Mouse (Mus musculus): ENCODE measurements around the gene Ccdc189. TPM values are rescaled to one million over a fixed set of nuclear protein-coding genes. Genes with fewer than 3 reads are reported as not detected.

Ccdc189 gene
- polyA plus RNA-seq, 1 experiment from 2014 or later = 13.0 TPM

GRCm38 (mm10) chr7:127549116-127549835 lies 39.1 kb downstream of the Ccdc189 start:
- Histone ChIP-seq H3K4me3 (no peak overlapping the region), H3K27me3 (no peaks in the 10 kb centered on the region), H3K9me3 (replicated peaks) (no peaks in the 10 kb centered on the region), H3K4me2 (replicated peaks) (no peak overlapping the region), H3K4me1 (no peaks in the 10 kb centered on the region), H3K9ac (no peak overlapping the region), H3K27ac (no peak overlapping the region), H3K36me3 (peaks cover 77% of the 10 kb centered on the region)
- ATAC-seq (ENCODE audit: low FRiP score) = no peak
- 91% methylated on average over 15 of the region's 15 CpGs for WGBS

GRCm38 (mm10) chr7:127541671-127542070 lies 46.7 kb downstream of the Ccdc189 start:
- Histone ChIP-seq H3K27ac (no peak overlapping the region), H3K4me2 (replicated peaks) (no peak overlapping the region), H3K4me3 (no peak overlapping the region), H3K36me3 (peaks cover 90% of the 10 kb centered on the region), H3K9me3 (replicated peaks) (no peaks in the 10 kb centered on the region), H3K27me3 (no peaks in the 10 kb centered on the region), H3K4me1 (no peaks in the 10 kb centered on the region), H3K9ac (no peak overlapping the region)
- no peak for ATAC-seq (ENCODE audit: low FRiP score)
- WGBS = 99% methylated on average over 3 of the region's 3 CpGs

Other genes starting within 250 kb of the Ccdc189 start
- gene Zfp768, start 243.0 kb downstream of the Ccdc189 start, polyA plus RNA-seq (2016; fragmentation: Nextera tagmentation; extraction: Ambion mirVana) = 21.3 and 23.1 TPM in 2 replicates
- gene Zfp747, start 212.5 kb downstream of the Ccdc189 start, polyA plus RNA-seq (2016; fragmentation: Nextera tagmentation; extraction: Ambion mirVana) = 9.3 and 9.7 TPM in 2 replicates
- 5.4 and 6.0 TPM in 2 replicates for gene 9130019O22Rik, start 201.4 kb downstream of the Ccdc189 start, polyA plus RNA-seq (2016; fragmentation: Nextera tagmentation; extraction: Ambion mirVana)
- gene E430018J23Rik, start 195.0 kb downstream of the Ccdc189 start, polyA plus RNA-seq (2016; fragmentation: Nextera tagmentation; extraction: Ambion mirVana) = 6.4 and 6.8 TPM in 2 replicates
- 5.9 and 6.5 TPM in 2 replicates for gene Zfp764, start 181.8 kb downstream of the Ccdc189 start, polyA plus RNA-seq (2016; fragmentation: Nextera tagmentation; extraction: Ambion mirVana)
- gene Zfp688, start 166.5 kb downstream of the Ccdc189 start, polyA plus RNA-seq (2016; fragmentation: Nextera tagmentation; extraction: Ambion mirVana) = 28.7 and 30.7 TPM in 2 replicates
- gene Zfp689, start 139.4 kb downstream of the Ccdc189 start, polyA plus RNA-seq (2016; fragmentation: Nextera tagmentation; extraction: Ambion mirVana) = 16.3 and 17.7 TPM in 2 replicates
- gene Prr14, start 129.0 kb downstream of the Ccdc189 start, polyA plus RNA-seq (2016; fragmentation: Nextera tagmentation; extraction: Ambion mirVana) = 55.4 and 56.3 TPM in 2 replicates
- 14.4 and 15.6 TPM in 2 replicates for gene Fbrs, start 109.4 kb downstream of the Ccdc189 start, polyA plus RNA-seq (2016; fragmentation: Nextera tagmentation; extraction: Ambion mirVana)
- 90.8 and 96.2 TPM in 2 replicates for gene Srcap, start 76.6 kb downstream of the Ccdc189 start, polyA plus RNA-seq (2016; fragmentation: Nextera tagmentation; extraction: Ambion mirVana)
- gene Gm42715, start 69.0 kb downstream of the Ccdc189 start, polyA plus RNA-seq (2016; fragmentation: Nextera tagmentation; extraction: Ambion mirVana) = 16.7 and 16.9 TPM in 2 replicates
- 5.4 and 6.3 TPM in 2 replicates for gene Tmem265, start 27.2 kb downstream of the Ccdc189 start, polyA plus RNA-seq (2016; fragmentation: Nextera tagmentation; extraction: Ambion mirVana)
- gene Phkg2, start 15.3 kb downstream of the Ccdc189 start, polyA plus RNA-seq (2016; fragmentation: Nextera tagmentation; extraction: Ambion mirVana) = 49.1 and 50.8 TPM in 2 replicates
- gene Rnf40, start 172 bp upstream of the Ccdc189 start, polyA plus RNA-seq (2016; fragmentation: Nextera tagmentation; extraction: Ambion mirVana) = 67.3 and 75.4 TPM in 2 replicates
- 35.8 and 37.2 TPM in 2 replicates for gene Zfp629, start 27.2 kb upstream of the Ccdc189 start, polyA plus RNA-seq (2016; fragmentation: Nextera tagmentation; extraction: Ambion mirVana)
- 87.4 and 103 TPM in 2 replicates for gene Bcl7c, start 120.3 kb upstream of the Ccdc189 start, polyA plus RNA-seq (2016; fragmentation: Nextera tagmentation; extraction: Ambion mirVana)
- gene Ctf1, start 124.1 kb upstream of the Ccdc189 start, polyA plus RNA-seq (2016; fragmentation: Nextera tagmentation; extraction: Ambion mirVana) = 10.2 and 12.4 TPM in 2 replicates
- 0.21 TPM in 1 of 2 replicates, not detected in the other for gene Ctf2, start 143.6 kb upstream of the Ccdc189 start, polyA plus RNA-seq (2016; fragmentation: Nextera tagmentation; extraction: Ambion mirVana)
- 10.7 and 11.4 TPM in 2 replicates for gene Fbxl19, start 155.9 kb upstream of the Ccdc189 start, polyA plus RNA-seq (2016; fragmentation: Nextera tagmentation; extraction: Ambion mirVana)
- gene Orai3, start 181.2 kb upstream of the Ccdc189 start, polyA plus RNA-seq (2016; fragmentation: Nextera tagmentation; extraction: Ambion mirVana) = 9.6 and 10.0 TPM in 2 replicates
- gene Setd1a, start 188.1 kb upstream of the Ccdc189 start, polyA plus RNA-seq (2016; fragmentation: Nextera tagmentation; extraction: Ambion mirVana) = 19.8 and 23.4 TPM in 2 replicates
- gene Gm49388, start 197.0 kb upstream of the Ccdc189 start, polyA plus RNA-seq (2016; fragmentation: Nextera tagmentation; extraction: Ambion mirVana) = not detected in 2 replicates
- gene Hsd3b7, start 212.0 kb upstream of the Ccdc189 start, polyA plus RNA-seq (2016; fragmentation: Nextera tagmentation; extraction: Ambion mirVana) = 8.6 and 8.8 TPM in 2 replicates
- gene Stx4a, start 235.7 kb upstream of the Ccdc189 start, polyA plus RNA-seq (2016; fragmentation: Nextera tagmentation; extraction: Ambion mirVana) = 28.1 and 32.1 TPM in 2 replicates
- 20.0 and 20.5 TPM in 2 replicates for gene Stx1b, start 236.0 kb upstream of the Ccdc189 start, polyA plus RNA-seq (2016; fragmentation: Nextera tagmentation; extraction: Ambion mirVana)

Data from hindbrain, embryonic 12.5 days (tissue).